Mouse (Mus musculus) macrophage (primary cell): ENCODE results near the gene 1810065E05Rik. TPM values are rescaled to one million over a fixed set of nuclear protein-coding genes. Genes with fewer than 3 reads are reported as not detected.

Experiments
- polyA plus RNA-seq: library from polyadenylated mRNA; stranded (reverse); fragments of 250-400 nt; gene quantifications from 3 replicates; pipeline ENCODE4 v1.2.4, GENCODE M21; 2018; ENCODE audit warnings: inconsistent platforms

1810065E05Rik gene
- polyA plus RNA-seq, 1 experiment from 2014 or later = not detected

Other genes with a start within 250 kb of the 1810065E05Rik start
- gene Mrpl22, start 249.4 kb upstream of the 1810065E05Rik start, polyA plus RNA-seq = 36.9 to 51.5 TPM (median 42.8 TPM) in 3 replicates
- 25.7 to 94.8 TPM (median 34.2 TPM) in 3 replicates for gene Igtp, start 221.6 kb upstream of the 1810065E05Rik start, polyA plus RNA-seq
- 32.0 to 97.2 TPM (median 40.6 TPM) in 3 replicates for gene Irgm2, start 221.5 kb upstream of the 1810065E05Rik start, polyA plus RNA-seq
- gene 4930438A08Rik, start 146.3 kb upstream of the 1810065E05Rik start, polyA plus RNA-seq = 0.17 TPM in 1 of 3 replicates, not detected in the others
- gene Zfp692, start 114.0 kb upstream of the 1810065E05Rik start, polyA plus RNA-seq = 2.9 to 5.3 TPM (median 4.7 TPM) in 3 replicates
- gene Zfp672, start 90.8 kb upstream of the 1810065E05Rik start, polyA plus RNA-seq = 7.9 to 19.4 TPM (median 9.7 TPM) in 3 replicates
- 6.4 to 11.1 TPM (median 8.6 TPM) in 3 replicates for gene Sh3bp5l, start 90.4 kb upstream of the 1810065E05Rik start, polyA plus RNA-seq
- gene Lypd8, start 42.1 kb upstream of the 1810065E05Rik start, polyA plus RNA-seq = not detected in 3 replicates
- gene Gm12253, start 11.4 kb downstream of the 1810065E05Rik start, polyA plus RNA-seq = not detected in 3 replicates
- gene Lypd9, start 31.8 kb downstream of the 1810065E05Rik start, polyA plus RNA-seq = not detected in 3 replicates
- gene Olfr30, start 41.2 kb downstream of the 1810065E05Rik start, polyA plus RNA-seq = not detected in 3 replicates
- not detected in 3 replicates for gene Olfr332, start 71.4 kb downstream of the 1810065E05Rik start, polyA plus RNA-seq
- gene Olfr331, start 81.5 kb downstream of the 1810065E05Rik start, polyA plus RNA-seq = not detected in 3 replicates
- gene Olfr330, start 113.7 kb downstream of the 1810065E05Rik start, polyA plus RNA-seq = not detected in 3 replicates
- not detected in 3 replicates for gene Olfr329-ps, start 125.3 kb downstream of the 1810065E05Rik start, polyA plus RNA-seq
- gene Olfr328, start 134.5 kb downstream of the 1810065E05Rik start, polyA plus RNA-seq = not detected in 3 replicates
- gene Olfr224, start 149.4 kb downstream of the 1810065E05Rik start, polyA plus RNA-seq = not detected in 3 replicates
- gene Olfr325, start 156.6 kb downstream of the 1810065E05Rik start, polyA plus RNA-seq = not detected in 3 replicates
- not detected in 3 replicates for gene Olfr324, start 174.0 kb downstream of the 1810065E05Rik start, polyA plus RNA-seq
- 0.59 TPM in 1 of 3 replicates, not detected in the others for gene 2210407C18Rik, start 195.0 kb downstream of the 1810065E05Rik start, polyA plus RNA-seq
- not detected in 3 replicates for gene Olfr323, start 209.4 kb downstream of the 1810065E05Rik start, polyA plus RNA-seq
- gene Trim58, start 219.4 kb downstream of the 1810065E05Rik start, polyA plus RNA-seq = not detected in 3 replicates
- gene Olfr322, start 237.7 kb downstream of the 1810065E05Rik start, polyA plus RNA-seq = not detected in 3 replicates